Mouse (Mus musculus): ENCODE data around the gene C77080. TPM values are rescaled to one million over a fixed set of nuclear protein-coding genes. Genes with fewer than 3 reads are reported as not detected.
A peak's percentile ranks its signal among the peaks of the same experiment; 100 is the strongest.

C77080 gene
- polyA plus RNA-seq, 2 experiments, result 0.74 to 1.2 TPM

GRCm38 (mm10) chr4:129286001-129286682 lies 24.9 kb upstream of the C77080 start:
- H3K4me2 ChIP-seq (ENCODE audit: low read depth), result no peak overlapping the region

GRCm38 (mm10) chr4:129284685-129285084 lies 23.5 kb upstream of the C77080 start:
- TF ChIP-seq EP300 (IDR thresholded peaks at IDR 0.05; ENCODE audit: low read depth), result no peak
- TF ChIP-seq CTCF (IDR thresholded peaks at IDR 0.05; ENCODE audit: low read depth), result no peak

More at GRCm38 (mm10) chr4:129286001-129286682, 24.9 kb upstream of the C77080 start:
- Histone ChIP-seq H3K36me3 (replicated peaks; ENCODE audit: control insufficient read depth, insufficient read depth, low read depth) (no peaks in the 10 kb centered on the region), H3K9ac (replicated peaks) (no peak overlapping the region), H3K27ac (no peak overlapping the region), H3K4me1 (replicated peaks; ENCODE audit: control insufficient read depth in 2 of 2, insufficient read depth in 2 of 2, low read length in 1 of 2) (no peaks in the 10 kb centered on the region), H3K9me3 (ENCODE audit: control insufficient read depth, low read length) (no peaks in the 10 kb centered on the region), H3K4me3 (ENCODE audit: insufficient read depth in 1 of 2, low read depth in 2 of 2, low read length in 2 of 2) (no peak overlapping the region), H3K27me3 (ENCODE audit: control insufficient read depth, insufficient read depth, low read length) (peaks cover 28% of the 10 kb centered on the region)
- no peak for DNase-seq (ENCODE audit: low read depth in 3 of 3, low spot score in 3 of 3)
- no peak for ATAC-seq (ENCODE audit: insufficient read depth)
- no peak for TF ChIP-seq EP300 (IDR thresholded peaks at IDR 0.05; ENCODE audit: low read depth)
- TF ChIP-seq CTCF (IDR thresholded peaks at IDR 0.05; ENCODE audit: low read depth), result no peak
- 54% methylated on average over 5 of the region's 5 CpGs for WGBS (ENCODE audit: insufficient replicate concordance)

GRCm38 (mm10) chr4:129283226-129283625 lies 22.0 kb upstream of the C77080 start:
- Histone ChIP-seq H3K4me3 (ENCODE audit: insufficient read depth in 1 of 2, low read depth in 2 of 2, low read length in 2 of 2) (no peak overlapping the region), H3K4me1 (replicated peaks; ENCODE audit: control insufficient read depth in 2 of 2, insufficient read depth in 2 of 2, low read length in 1 of 2) (no peaks in the 10 kb centered on the region), H3K27me3 (ENCODE audit: control insufficient read depth, insufficient read depth, low read length) (peaks cover 28% of the 10 kb centered on the region), H3K36me3 (replicated peaks; ENCODE audit: control insufficient read depth, insufficient read depth, low read depth) (no peaks in the 10 kb centered on the region), H3K4me2 (ENCODE audit: low read depth) (no peak overlapping the region), H3K27ac (no peak overlapping the region), H3K9me3 (ENCODE audit: control insufficient read depth, low read length) (no peaks in the 10 kb centered on the region), H3K9ac (replicated peaks) (no peak overlapping the region)
- ATAC-seq (ENCODE audit: insufficient read depth) (no peak), DNase-seq (ENCODE audit: low read depth in 3 of 3, low spot score in 3 of 3) (no peak)
- no peak for TF ChIP-seq CTCF (IDR thresholded peaks at IDR 0.05; ENCODE audit: low read depth)
- no peak for TF ChIP-seq EP300 (IDR thresholded peaks at IDR 0.05; ENCODE audit: low read depth)
- WGBS (ENCODE audit: insufficient replicate concordance), result 67% methylated on average over 5 of the region's 5 CpGs

More at GRCm38 (mm10) chr4:129284685-129285084, 23.5 kb upstream of the C77080 start:
- ATAC-seq (ENCODE audit: insufficient read depth), result no peak
- no peak overlapping the region for H3K27ac ChIP-seq
- no peaks in the 10 kb centered on the region for H3K36me3 ChIP-seq (replicated peaks; ENCODE audit: control insufficient read depth, insufficient read depth, low read depth)
- DNase-seq (ENCODE audit: low read depth in 3 of 3, low spot score in 3 of 3), result no peak
- H3K4me2 ChIP-seq (ENCODE audit: low read depth), result no peak overlapping the region
- no peaks in the 10 kb centered on the region for H3K4me1 ChIP-seq (replicated peaks; ENCODE audit: control insufficient read depth in 2 of 2, insufficient read depth in 2 of 2, low read length in 1 of 2)
- H3K4me3 ChIP-seq (ENCODE audit: insufficient read depth in 1 of 2, low read depth in 2 of 2, low read length in 2 of 2), result no peak overlapping the region
- no peaks in the 10 kb centered on the region for H3K9me3 ChIP-seq (ENCODE audit: control insufficient read depth, low read length)
- H3K9ac ChIP-seq (replicated peaks), result no peak overlapping the region
- 65% methylated on average over 2 of the region's 2 CpGs for WGBS (ENCODE audit: insufficient replicate concordance)
- H3K27me3 ChIP-seq (ENCODE audit: control insufficient read depth, insufficient read depth, low read length), result peaks cover 28% of the 10 kb centered on the region

- Histone ChIP-seq H3K9ac (replicated peaks) (no peak overlapping the region), H3K36me3 (replicated peaks; ENCODE audit: control insufficient read depth, insufficient read depth, low read depth) (no peaks in the 10 kb centered on the region), H3K4me3 (ENCODE audit: insufficient read depth in 1 of 2, low read depth in 2 of 2, low read length in 2 of 2) (no peak overlapping the region), H3K4me1 (replicated peaks; ENCODE audit: control insufficient read depth in 2 of 2, insufficient read depth in 2 of 2, low read length in 1 of 2) (no peaks in the 10 kb centered on the region), H3K4me2 (ENCODE audit: low read depth) (no peak overlapping the region), H3K27ac (no peak overlapping the region), H3K27me3 (ENCODE audit: control insufficient read depth, insufficient read depth, low read length) (peaks cover 24% of the 10 kb centered on the region), H3K9me3 (ENCODE audit: control insufficient read depth, low read length) (no peaks in the 10 kb centered on the region)
- no peak for DNase-seq (ENCODE audit: low read depth in 3 of 3, low spot score in 3 of 3)
- ATAC-seq (ENCODE audit: insufficient read depth), result no peak
- WGBS (ENCODE audit: insufficient replicate concordance), result 71% methylated on average over 5 of the region's 5 CpGs
- TF ChIP-seq EP300 (IDR thresholded peaks at IDR 0.05; ENCODE audit: low read depth) (no peak), CTCF (IDR thresholded peaks at IDR 0.05; ENCODE audit: low read depth) (no peak)
Measured at GRCm38 (mm10) chr4:129282786-129283185, 21.6 kb upstream of the C77080 start.

GRCm38 (mm10) chr4:129276453-129276865 lies 15.3 kb upstream of the C77080 start:
- Histone ChIP-seq H3K9me3 (ENCODE audit: control insufficient read depth, low read length) (no peaks in the 10 kb centered on the region), H3K4me2 (ENCODE audit: low read depth) (no peak overlapping the region; the same call in 1 of the 2 replicates), H3K27ac (no peak overlapping the region), H3K36me3 (replicated peaks; ENCODE audit: control insufficient read depth, insufficient read depth, low read depth) (no peaks in the 10 kb centered on the region), H3K4me1 (replicated peaks; ENCODE audit: control insufficient read depth in 2 of 2, insufficient read depth in 2 of 2, low read length in 1 of 2) (peaks cover 0 to 2% of the 10 kb centered on the region in 2 experiments; a peak in 2 of 4 replicates), H3K27me3 (ENCODE audit: control insufficient read depth, insufficient read depth, low read length) (no peaks in the 10 kb centered on the region), H3K4me3 (ENCODE audit: insufficient read depth in 1 of 2, low read depth in 2 of 2, low read length in 2 of 2) (no peak overlapping the region), H3K9ac (replicated peaks) (no peak overlapping the region)
- TF ChIP-seq CTCF (IDR thresholded peaks at IDR 0.05; ENCODE audit: low read depth), result peak; percentile 100
- no peak for TF ChIP-seq EP300 (IDR thresholded peaks at IDR 0.05; ENCODE audit: low read depth)
- under 1% methylated on average over 18 of the region's 18 CpGs for WGBS (ENCODE audit: insufficient replicate concordance)
- DNase-seq (ENCODE audit: low read depth in 3 of 3, low spot score in 3 of 3) (peak; percentile 82 to 86 (median 86)), ATAC-seq (ENCODE audit: insufficient read depth) (peak; percentile 83)

Data from liver, embryonic 14.5 days (tissue).